Mouse (Mus musculus) cerebellum, adult 2 months (tissue): ENCODE measurements at regions not wholly inside any gene's neighbourhood (a gene's known extent, or its start where the extent isn't known, plus 50 kb on each side); places are given as distances from the start of the nearest gene placed in this dataset.

Experiments
- CTCF ChIP-seq: fragments of 200-500 bp; IDR thresholded peaks from 2 replicates; pipeline ENCODE4 v1.5.1; 2011; ENCODE audit warnings: low read depth, mild to moderate bottlenecking, control low read depth, low read length, moderate library complexity, borderline replicate concordance; ENCODE audit not compliant: insufficient read depth
- POLR2A ChIP-seq: fragments of 200-500 bp; IDR thresholded peaks from 2 replicates; pipeline ENCODE4 v1.6.1; 2011; ENCODE audit warnings: low read length, control low read depth, borderline replicate concordance; ENCODE audit not compliant: insufficient read depth

GRCm38 (mm10) chr8:8225175-8225830 is 435.7 kb downstream of the Efnb2 start:
- TF ChIP-seq CTCF, result peak; percentile 49; the same call in 1 of the 2 replicates
- no peak for TF ChIP-seq POLR2A
